Mouse (Mus musculus) intestine, embryonic 15.5 days (tissue): ENCODE measurements around the gene Gm20425. TPM values are rescaled to one million over a fixed set of nuclear protein-coding genes. Genes with fewer than 3 reads are reported as not detected.

Experiments used
- ATAC-seq: fragments of 200-750 bp; cut with Nextera tagmentation; 2 replicates; pipeline ENCODE4 v1.8.0; 2017; ENCODE audit warnings: moderate TSS enrichment, moderate library complexity
- H3K27ac ChIP-seq: fragments of 300-500 bp; sonication (generic); 2 replicates; pipeline ENCODE4 v1.5.1; 2015; ENCODE audit warnings: mild to moderate bottlenecking, inconsistent platforms
- H3K27me3 ChIP-seq: fragments of 300-500 bp; sonication (generic); replicated peaks from 2 replicates; pipeline ENCODE4 v1.6.1; 2015; ENCODE audit warnings: inconsistent platforms
- H3K36me3 ChIP-seq: fragments of 300-500 bp; sonication (generic); 2 replicates; pipeline ENCODE4 v1.6.1; 2015; ENCODE audit warnings: inconsistent platforms
- H3K4me1 ChIP-seq: fragments of 300-500 bp; sonication (generic); replicated peaks from 2 replicates; pipeline ENCODE4 v1.6.1; 2015; ENCODE audit warnings: inconsistent platforms
- H3K4me2 ChIP-seq: fragments of 300-500 bp; sonication (generic); replicated peaks from 2 replicates; pipeline ENCODE4 v1.6.1; 2015; ENCODE audit warnings: mild to moderate bottlenecking, inconsistent platforms
- H3K4me3 ChIP-seq: fragments of 300-500 bp; sonication (generic); replicated peaks from 2 replicates; pipeline ENCODE4 v1.5.1; 2015; ENCODE audit warnings: inconsistent platforms
- H3K9ac ChIP-seq: fragments of 300-500 bp; sonication (generic); 2 replicates; pipeline ENCODE4 v1.6.1; 2015; ENCODE audit warnings: inconsistent platforms
- H3K9me3 ChIP-seq: fragments of 300-500 bp; sonication (generic); 2 replicates; pipeline ENCODE4 v1.6.1; 2016; ENCODE audit warnings: inconsistent platforms
- WGBS: fragments of 180-500 bp; shearing (Covaris S2); methylation state at CpG from one replicate; pipeline ENCODE4 v1.1.7; 2015; 5-methylcytosine and 5-hydroxymethylcytosine counted together
- polyA plus RNA-seq: library from polyadenylated mRNA; unstranded; fragments of >200 nt; fragmentation: Nextera tagmentation; extraction: Ambion mirVana; gene quantifications from 2 replicates; pipeline ENCODE4 v1.2.1, GENCODE M21; 2015

The Gm20425 gene
- polyA plus RNA-seq, 1 experiment from 2014 or later, result 8.8 TPM

- no peak overlapping the region for H3K9ac ChIP-seq
- H3K4me3 ChIP-seq, result no peak overlapping the region
- no peaks in the 10 kb centered on the region for H3K9me3 ChIP-seq
- no peak overlapping the region for H3K4me2 ChIP-seq
- H3K27me3 ChIP-seq, result no peaks in the 10 kb centered on the region
- 0 out of 2 replicates have a peak overlapping the region, but pooled peaks have one; percentile 17 for H3K27ac ChIP-seq
- H3K36me3 ChIP-seq, result no peaks in the 10 kb centered on the region
- ATAC-seq, result peak; percentile 54
- H3K4me1 ChIP-seq, result 0 out of 2 replicates have a peak, but pooled peaks cover 7% of the 10 kb centered on the region
- 55% methylated on average over 7 of the region's 7 CpGs for WGBS
These were observed 4.6 kb upstream of the Gm20425 start for GRCm38 (mm10) chr9:103234565-103235165.

- Histone ChIP-seq H3K4me2 (no peak overlapping the region), H3K27ac (0 out of 2 replicates have a peak overlapping the region, but pooled peaks have one; percentile 17), H3K36me3 (no peaks in the 10 kb centered on the region), H3K4me3 (no peak overlapping the region), H3K4me1 (0 out of 2 replicates have a peak, but pooled peaks cover 7% of the 10 kb centered on the region), H3K9ac (no peak overlapping the region), H3K9me3 (no peaks in the 10 kb centered on the region), H3K27me3 (no peaks in the 10 kb centered on the region)
- no peak for ATAC-seq
- 71% methylated on average over 7 of the region's 7 CpGs for WGBS
These were observed 4.0 kb upstream of the Gm20425 start for GRCm38 (mm10) chr9:103234059-103234458.

- no peaks in the 10 kb centered on the region for H3K36me3 ChIP-seq
- no peak overlapping the region for H3K4me2 ChIP-seq
- ATAC-seq, result no peak
- H3K4me3 ChIP-seq, result no peak overlapping the region
- no peaks in the 10 kb centered on the region for H3K9me3 ChIP-seq
- 50% methylated on average over 7 of the region's 7 CpGs for WGBS
- 0 out of 2 replicates have a peak, but pooled peaks cover 7% of the 10 kb centered on the region for H3K4me1 ChIP-seq
- H3K27ac ChIP-seq, result no peak overlapping the region
- no peak overlapping the region for H3K9ac ChIP-seq
- no peaks in the 10 kb centered on the region for H3K27me3 ChIP-seq
These were observed 2.9 kb upstream of the Gm20425 start for GRCm38 (mm10) chr9:103233006-103233395.

GRCm38 (mm10) chr9:103232232-103233005, 2.3 kb upstream of the Gm20425 start:
- Histone ChIP-seq H3K9ac (no peak overlapping the region), H3K4me2 (no peak overlapping the region), H3K4me3 (no peak overlapping the region), H3K9me3 (no peaks in the 10 kb centered on the region), H3K36me3 (no peaks in the 10 kb centered on the region), H3K27me3 (no peaks in the 10 kb centered on the region), H3K27ac (no peak overlapping the region), H3K4me1 (0 out of 2 replicates have a peak, but pooled peaks cover 7% of the 10 kb centered on the region)
- WGBS, result 86% methylated on average over 7 of the region's 7 CpGs
- ATAC-seq, result no peak

DNA sequence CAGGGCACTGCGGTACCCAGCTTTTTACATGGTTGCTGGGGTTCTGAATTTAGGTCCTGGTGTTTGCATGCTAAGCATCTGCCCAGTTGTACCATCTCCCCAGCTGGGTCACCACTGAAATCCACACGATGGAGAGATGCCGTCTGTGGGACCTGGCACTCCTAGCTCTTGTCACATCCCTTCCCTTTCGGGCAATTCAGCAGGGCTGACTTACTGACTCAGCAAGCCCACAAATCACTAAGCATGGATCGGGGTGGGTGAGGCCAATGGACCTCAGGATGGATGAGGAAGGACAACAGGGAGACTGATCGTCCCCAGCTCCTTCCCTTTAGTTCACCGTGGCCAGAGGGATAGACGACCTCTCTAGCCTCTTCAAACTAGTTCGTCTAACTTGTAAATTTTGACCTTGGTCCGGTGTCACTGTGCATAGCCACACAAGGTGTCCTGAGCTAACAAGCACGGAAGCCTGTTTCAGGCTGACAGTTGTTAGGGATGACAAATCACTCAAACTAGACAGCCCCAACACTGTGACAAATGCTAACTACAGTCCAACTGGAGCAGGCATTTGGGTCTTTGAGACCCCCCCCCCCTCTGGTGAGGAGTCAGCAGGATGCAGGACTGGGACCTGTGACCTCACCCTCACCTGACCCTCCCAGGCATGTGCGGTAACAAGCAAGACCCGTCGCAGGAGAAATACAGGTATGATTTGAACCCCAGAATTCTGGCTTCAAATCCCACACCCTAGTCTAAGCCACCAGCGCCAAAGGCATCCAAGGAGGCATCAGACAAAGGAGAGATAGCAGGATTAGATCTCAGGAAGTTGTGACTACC, 855 bp downstream of the Gm20425 start:
- Histone ChIP-seq H3K27ac (no peak overlapping the region), H3K4me3 (peak overlapping the region; percentile 31), H3K4me2 (peak overlapping the region; percentile 56), H3K36me3 (no peaks in the 10 kb centered on the region), H3K9me3 (no peaks in the 10 kb centered on the region), H3K9ac (no peak overlapping the region), H3K4me1 (0 out of 2 replicates have a peak, but pooled peaks cover 3% of the 10 kb centered on the region), H3K27me3 (no peaks in the 10 kb centered on the region)
- ATAC-seq, result no peak
- WGBS, result 71% methylated on average over 15 of the region's 15 CpGs

DNA sequence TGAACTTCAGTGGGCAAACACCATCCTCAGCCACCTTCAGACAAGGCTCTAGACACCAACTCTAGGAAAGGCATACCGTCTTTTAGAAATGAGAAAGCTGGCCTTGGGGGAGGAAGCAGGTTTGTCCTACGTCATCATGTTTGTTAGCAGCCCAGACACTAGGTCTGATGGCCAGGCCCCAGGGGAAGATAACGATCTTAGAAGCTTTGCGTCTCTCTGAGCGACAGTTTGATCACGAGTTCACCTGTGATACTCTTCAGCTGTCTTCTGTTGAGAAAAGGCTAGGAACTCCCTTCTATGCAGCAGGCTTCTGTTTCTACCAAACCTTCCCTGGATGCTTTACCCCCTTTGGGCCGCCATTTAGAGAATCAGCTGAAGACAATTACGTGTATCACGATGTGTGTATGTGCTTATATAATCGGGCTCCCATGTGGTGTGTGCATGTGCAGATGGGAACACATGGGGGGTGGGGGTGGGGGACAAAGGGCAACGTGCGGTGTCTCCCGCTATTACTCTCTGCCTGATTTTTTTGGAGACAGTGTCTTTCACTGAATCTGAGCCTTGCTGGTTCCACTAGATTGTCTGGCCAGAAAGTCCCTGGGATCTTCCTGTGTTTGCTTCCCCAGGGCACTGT, 1.6 kb downstream of the Gm20425 start:
- Histone ChIP-seq H3K9ac (no peak overlapping the region), H3K9me3 (no peaks in the 10 kb centered on the region), H3K27ac (no peak overlapping the region), H3K4me2 (no peak overlapping the region), H3K4me3 (no peak overlapping the region), H3K36me3 (no peaks in the 10 kb centered on the region), H3K27me3 (no peaks in the 10 kb centered on the region), H3K4me1 (0 out of 2 replicates have a peak, but pooled peaks cover 3% of the 10 kb centered on the region)
- WGBS, result 75% methylated on average over 13 of the region's 13 CpGs
- no peak for ATAC-seq

DNA sequence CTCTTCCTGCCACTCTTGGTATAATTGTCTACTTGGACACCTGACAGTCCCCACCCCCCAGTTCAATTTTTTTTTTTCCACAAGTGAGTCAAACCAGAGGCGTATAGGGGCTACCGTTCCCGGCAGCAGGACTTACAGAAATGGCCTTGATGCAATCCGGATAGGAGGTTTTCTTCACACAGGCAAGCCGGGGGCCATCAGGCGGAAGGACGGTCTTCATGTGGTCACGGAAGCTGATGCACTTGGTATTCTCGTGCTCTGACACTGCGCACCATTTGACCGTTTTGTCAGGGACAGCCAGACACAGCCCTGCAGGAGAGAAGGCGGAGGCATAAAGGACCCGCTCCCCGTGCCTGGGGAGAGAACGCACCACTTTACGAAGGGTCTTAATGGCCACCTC, 2.3 kb downstream of the Gm20425 start:
- no peaks in the 10 kb centered on the region for H3K36me3 ChIP-seq
- H3K9me3 ChIP-seq, result no peaks in the 10 kb centered on the region
- no peak for ATAC-seq
- H3K4me2 ChIP-seq, result no peak overlapping the region
- 0 out of 2 replicates have a peak, but pooled peaks cover 3% of the 10 kb centered on the region for H3K4me1 ChIP-seq
- H3K4me3 ChIP-seq, result no peak overlapping the region
- no peak overlapping the region for H3K27ac ChIP-seq
- 89% methylated on average over 16 of the region's 16 CpGs for WGBS
- no peak overlapping the region for H3K9ac ChIP-seq
- no peaks in the 10 kb centered on the region for H3K27me3 ChIP-seq

- no peak overlapping the region for H3K27ac ChIP-seq
- no peak for ATAC-seq
- H3K4me1 ChIP-seq, result 0 out of 2 replicates have a peak, but pooled peaks cover 3% of the 10 kb centered on the region
- no peak overlapping the region for H3K4me2 ChIP-seq
- no peak overlapping the region for H3K4me3 ChIP-seq
- H3K9me3 ChIP-seq, result no peaks in the 10 kb centered on the region
- WGBS, result 91% methylated on average over 15 of the region's 15 CpGs
- no peaks in the 10 kb centered on the region for H3K36me3 ChIP-seq
- H3K27me3 ChIP-seq, result no peaks in the 10 kb centered on the region
- no peak overlapping the region for H3K9ac ChIP-seq
These were observed 3.3 kb downstream of the Gm20425 start for GRCm38 (mm10) chr9:103226806-103227205.

- H3K4me3 ChIP-seq, result no peak overlapping the region
- ATAC-seq, result no peak
These were observed 4.6 kb downstream of the Gm20425 start for GRCm38 (mm10) chr9:103225464-103225863.

DNA sequence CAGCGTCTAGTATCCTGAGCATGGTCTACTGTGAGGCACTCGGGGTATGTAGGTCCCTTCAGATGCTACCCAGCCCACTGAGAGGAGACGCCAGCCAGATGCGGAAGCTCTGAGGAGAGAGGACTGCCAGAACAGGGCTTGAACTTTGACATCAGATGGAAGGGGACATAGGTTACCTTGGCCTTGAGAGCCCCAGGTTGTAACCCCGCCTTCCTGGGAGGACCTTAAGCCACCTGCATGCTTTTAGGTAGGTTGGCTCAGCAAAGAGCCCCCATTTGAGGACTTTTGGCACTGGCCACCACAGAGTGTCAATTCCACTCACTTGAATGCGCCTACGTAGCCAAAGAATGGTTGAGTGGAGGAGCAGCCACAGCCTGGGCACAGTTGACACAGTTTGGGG, 5.4 kb downstream of the Gm20425 start:
- Histone ChIP-seq H3K27ac (no peak overlapping the region), H3K4me1 (no peaks in the 10 kb centered on the region), H3K4me2 (no peak overlapping the region), H3K9me3 (no peaks in the 10 kb centered on the region), H3K27me3 (no peaks in the 10 kb centered on the region), H3K36me3 (no peaks in the 10 kb centered on the region), H3K9ac (no peak overlapping the region), H3K4me3 (no peak overlapping the region)
- WGBS, result 91% methylated on average over 7 of the region's 7 CpGs
- ATAC-seq, result no peak

More at GRCm38 (mm10) chr9:103225464-103225863, 4.6 kb downstream of the Gm20425 start:
- H3K36me3 ChIP-seq, result no peaks in the 10 kb centered on the region
- H3K27ac ChIP-seq, result no peak overlapping the region
- WGBS, result 67% methylated on average over 3 of the region's 3 CpGs
- no peaks in the 10 kb centered on the region for H3K4me1 ChIP-seq
- no peaks in the 10 kb centered on the region for H3K9me3 ChIP-seq
- H3K27me3 ChIP-seq, result no peaks in the 10 kb centered on the region
- H3K4me2 ChIP-seq, result no peak overlapping the region
- no peak overlapping the region for H3K9ac ChIP-seq

- Histone ChIP-seq H3K4me2 (no peak overlapping the region), H3K9me3 (no peaks in the 10 kb centered on the region), H3K27ac (no peak overlapping the region), H3K27me3 (no peaks in the 10 kb centered on the region), H3K4me3 (no peak overlapping the region), H3K4me1 (no peaks in the 10 kb centered on the region), H3K9ac (no peak overlapping the region), H3K36me3 (0 out of 2 replicates have a peak, but pooled peaks cover 2% of the 10 kb centered on the region)
- WGBS, result 83% methylated on average over 6 of the region's 6 CpGs
- no peak for ATAC-seq
These were observed 15.8 kb downstream of the Gm20425 start for GRCm38 (mm10) chr9:103214281-103214680.
